Mouse (Mus musculus) forebrain, embryonic 10.5 days (tissue): Measurements from ENCODE around the gene Egfr. TPM values are rescaled to one million over a fixed set of nuclear protein-coding genes. Genes with fewer than 3 reads are reported as not detected.

Experiments
- DNase-seq: peaks from one replicate; pipeline ENCODE4 v3.0.0-alpha.2; 2017; ENCODE audit warnings: low spot score; ENCODE audit errors: extremely low spot score
- H3K27ac ChIP-seq: fragments of 300-500 bp; sonication (generic); 2 replicates; pipeline ENCODE4 v1.5.1; 2016; ENCODE audit warnings: mild to moderate bottlenecking
- H3K27me3 ChIP-seq: fragments of 300-500 bp; sonication (generic); 2 replicates; pipeline ENCODE4 v1.6.1; 2016; ENCODE audit warnings: mild to moderate bottlenecking; ENCODE audit not compliant: poor library complexity, severe bottlenecking
- H3K36me3 ChIP-seq: fragments of 300-500 bp; sonication (generic); replicated peaks from 2 replicates; pipeline ENCODE4 v1.6.1; 2016; ENCODE audit warnings: mild to moderate bottlenecking, moderate library complexity
- H3K4me1 ChIP-seq: fragments of 300-500 bp; sonication (generic); 2 replicates; pipeline ENCODE4 v1.6.1; 2016
- H3K4me3 ChIP-seq: fragments of 300-500 bp; sonication (generic); 2 replicates; pipeline ENCODE4 v1.5.1; 2016; ENCODE audit warnings: mild to moderate bottlenecking, moderate library complexity
- H3K9me3 ChIP-seq: fragments of 300-500 bp; sonication (generic); 2 replicates; pipeline ENCODE4 v1.6.1; 2016; ENCODE audit warnings: mild to moderate bottlenecking, moderate library complexity
- WGBS: fragments of 180-500 bp; shearing (Covaris S2); methylation state at CpG from one replicate; pipeline ENCODE4 v1.1.7; 2016; 5-methylcytosine and 5-hydroxymethylcytosine counted together
- polyA plus RNA-seq: library from polyadenylated mRNA; unstranded; fragments of >200 nt; fragmentation: Nextera tagmentation; extraction: Ambion mirVana; gene quantifications from 2 replicates; pipeline ENCODE4 v1.2.1, GENCODE M21; 2016

The Egfr gene
- polyA plus RNA-seq, 1 experiment from 2014 or later = 2.2 TPM

- WGBS = 72% methylated on average over 6 of the region's 6 CpGs
- Histone ChIP-seq H3K4me3 (no peak overlapping the region), H3K9me3 (no peaks in the 10 kb centered on the region), H3K27ac (no peak overlapping the region), H3K4me1 (no peaks in the 10 kb centered on the region), H3K27me3 (no peaks in the 10 kb centered on the region), H3K36me3 (no peaks in the 10 kb centered on the region; the same call in 1 of the 2 replicates)
- no peak for DNase-seq
Observed at GRCm38 (mm10) chr11:16935577-16936236, 183.7 kb downstream of the Egfr start.

GRCm38 (mm10) chr11:16941103-16941793 lies 189.2 kb downstream of the Egfr start:
- Histone ChIP-seq H3K27ac (no peak overlapping the region), H3K27me3 (no peaks in the 10 kb centered on the region), H3K36me3 (no peaks in the 10 kb centered on the region; the same call in 1 of the 2 replicates), H3K4me1 (peaks cover 4% of the 10 kb centered on the region; the same call in 1 of the 2 replicates), H3K9me3 (no peaks in the 10 kb centered on the region), H3K4me3 (no peak overlapping the region)
- 86% methylated on average over 4 of the region's 4 CpGs for WGBS
- DNase-seq = no peak

- DNase-seq = no peak
- H3K9me3 ChIP-seq = no peaks in the 10 kb centered on the region
- H3K36me3 ChIP-seq = no peaks in the 10 kb centered on the region; the same call in 1 of the 2 replicates
- H3K27ac ChIP-seq = no peak overlapping the region
- H3K4me1 ChIP-seq = peaks cover 4% of the 10 kb centered on the region; the same call in 1 of the 2 replicates
- no peaks in the 10 kb centered on the region for H3K27me3 ChIP-seq
- 82% methylated on average over 4 of the region's 4 CpGs for WGBS
- no peak overlapping the region for H3K4me3 ChIP-seq
Observed at GRCm38 (mm10) chr11:16941973-16942452, 190.0 kb downstream of the Egfr start.

- Histone ChIP-seq H3K4me1 (peaks cover 4% of the 10 kb centered on the region; the same call in 1 of the 2 replicates), H3K27me3 (no peaks in the 10 kb centered on the region), H3K27ac (no peak overlapping the region), H3K9me3 (no peaks in the 10 kb centered on the region), H3K4me3 (no peak overlapping the region), H3K36me3 (no peaks in the 10 kb centered on the region; the same call in 1 of the 2 replicates)
- 89% methylated on average over 4 of the region's 4 CpGs for WGBS
- no peak for DNase-seq
Observed at GRCm38 (mm10) chr11:16943016-16943415, 191.0 kb downstream of the Egfr start.

GRCm38 (mm10) chr11:16948756-16949155 lies 196.8 kb downstream of the Egfr start:
- H3K4me1 ChIP-seq = peaks cover 21% of the 10 kb centered on the region
- H3K9me3 ChIP-seq = no peaks in the 10 kb centered on the region
- H3K27me3 ChIP-seq = no peaks in the 10 kb centered on the region
- H3K27ac ChIP-seq = no peak overlapping the region
- DNase-seq = no peak
- no peak overlapping the region for H3K4me3 ChIP-seq
- H3K36me3 ChIP-seq = peaks cover 11% of the 10 kb centered on the region
- 44% methylated on average over 1 of the region's 1 CpGs for WGBS

- Histone ChIP-seq H3K4me3 (peak overlapping the region; percentile 71), H3K36me3 (peaks cover 16% of the 10 kb centered on the region), H3K4me1 (peaks cover 21% of the 10 kb centered on the region), H3K27me3 (no peaks in the 10 kb centered on the region), H3K27ac (peak overlapping the region; percentile 91), H3K9me3 (no peaks in the 10 kb centered on the region)
- no peak for DNase-seq
- 60% methylated on average over 13 of the region's 13 CpGs for WGBS
Observed at GRCm38 (mm10) chr11:16950226-16950975, 198.4 kb downstream of the Egfr start.

- no peaks in the 10 kb centered on the region for H3K9me3 ChIP-seq
- no peaks in the 10 kb centered on the region for H3K27me3 ChIP-seq
- peaks cover 21% of the 10 kb centered on the region for H3K4me1 ChIP-seq
- peaks cover 24% of the 10 kb centered on the region for H3K36me3 ChIP-seq
- peak within 1 kb of the TSS; percentile 71 for H3K4me3 ChIP-seq
- DNase-seq = peak; percentile 96
- under 1% methylated on average over 38 of the region's 38 CpGs for WGBS
- H3K27ac ChIP-seq = peak within 1 kb of the TSS; percentile 91
Observed at GRCm38 (mm10) chr11:16950976-16951760, 199.2 kb downstream of the Egfr start, which contains the start of gene Fbxo48. Gene Fbxo48 (plus strand): TSS chr11:16951375.

- H3K27me3 ChIP-seq = no peaks in the 10 kb centered on the region
- peak overlapping the region; percentile 71 for H3K4me3 ChIP-seq
- H3K27ac ChIP-seq = peak overlapping the region; percentile 91
- no peak for DNase-seq
- 9% methylated on average over 9 of the region's 9 CpGs for WGBS
- peaks cover 29% of the 10 kb centered on the region for H3K36me3 ChIP-seq
- peaks cover 21% of the 10 kb centered on the region for H3K4me1 ChIP-seq
- no peaks in the 10 kb centered on the region for H3K9me3 ChIP-seq
Observed at GRCm38 (mm10) chr11:16951761-16952010, 199.7 kb downstream of the Egfr start.

GRCm38 (mm10) chr11:16956115-16956862 lies 204.3 kb downstream of the Egfr start:
- H3K27me3 ChIP-seq = no peaks in the 10 kb centered on the region
- H3K27ac ChIP-seq = no peak overlapping the region
- no peak for DNase-seq
- peaks cover 40% of the 10 kb centered on the region for H3K36me3 ChIP-seq
- 90% methylated on average over 6 of the region's 6 CpGs for WGBS
- no peak overlapping the region for H3K4me3 ChIP-seq
- no peaks in the 10 kb centered on the region for H3K9me3 ChIP-seq
- H3K4me1 ChIP-seq = peaks cover 12% of the 10 kb centered on the region

GRCm38 (mm10) chr11:16957030-16957429 lies 205.0 kb downstream of the Egfr start:
- Histone ChIP-seq H3K9me3 (no peaks in the 10 kb centered on the region), H3K27me3 (no peaks in the 10 kb centered on the region), H3K27ac (no peak overlapping the region), H3K4me3 (no peak overlapping the region), H3K36me3 (peaks cover 40% of the 10 kb centered on the region), H3K4me1 (peaks cover 5% of the 10 kb centered on the region)
- whole genome bisulfite sequencing = 88% methylated on average over 6 of the region's 6 CpGs
- no peak for DNase-seq

GRCm38 (mm10) chr11:16958520-16958919 lies 206.5 kb downstream of the Egfr start:
- WGBS = 91% methylated on average over 1 of the region's 1 CpGs
- no peaks in the 10 kb centered on the region for H3K4me1 ChIP-seq
- H3K4me3 ChIP-seq = no peak overlapping the region
- no peaks in the 10 kb centered on the region for H3K9me3 ChIP-seq
- no peaks in the 10 kb centered on the region for H3K27me3 ChIP-seq
- H3K27ac ChIP-seq = no peak overlapping the region
- DNase-seq = no peak
- H3K36me3 ChIP-seq = peaks cover 32% of the 10 kb centered on the region
